In genomic region chr16:63842911-63843310, GRCm38 (mm10) we compare ENCODE assay signal across 19 mouse cellular contexts. TPM values are rescaled to one million over a fixed set of nuclear protein-coding genes. Genes with fewer than 3 reads are reported as not detected.
"Had no signal": no experiment of that assay in that cellular context is flagged by ENCODE, and none has a peak within 500 bp of the region (broad histone marks: within the 10 kb centered on the region; RNA-seq: fewer than 3 reads in every experiment).

No protein-coding gene starts in this region.

- DNase-seq: lung, adult 18-20 months; lung, embryonic 14.5 days; lung, postnatal 10 days; lung, postnatal 4 days; retina, postnatal 1 day; right cerebral cortex, adult 18-20 months; right cerebral cortex, postnatal 25 days; right cerebral cortex, postnatal 4 days; spleen, adult 18-20 months; thymus, adult 18-20 months; thymus, postnatal 14 days; thymus, postnatal 36 days had no signal

- H3K9ac ChIP-seq: lung, embryonic 14.5 days; midbrain, embryonic 13.5 days; midbrain, embryonic 15.5 days; neural tube, embryonic 13.5 days; neural tube, embryonic 15.5 days had no signal

- H3K27ac ChIP-seq: midbrain, embryonic 10.5 days; midbrain, embryonic 13.5 days; midbrain, embryonic 15.5 days; neural tube, embryonic 13.5 days; neural tube, embryonic 15.5 days had no signal

- H3K4me1 ChIP-seq: midbrain, embryonic 10.5 days; midbrain, embryonic 13.5 days; midbrain, embryonic 15.5 days; neural tube, embryonic 13.5 days; neural tube, embryonic 15.5 days had no signal

- H3K9me3 ChIP-seq: midbrain, embryonic 10.5 days; midbrain, embryonic 13.5 days; midbrain, embryonic 15.5 days; neural tube, embryonic 13.5 days; neural tube, embryonic 15.5 days had no signal

- H3K4me3 ChIP-seq: midbrain, embryonic 10.5 days; midbrain, embryonic 13.5 days; midbrain, embryonic 15.5 days; myocyte; neural tube, embryonic 13.5 days; neural tube, embryonic 15.5 days had no signal

- H3K27me3 ChIP-seq: midbrain, embryonic 13.5 days; midbrain, embryonic 15.5 days; neural tube, embryonic 13.5 days; neural tube, embryonic 15.5 days had no signal

- H3K4me2 ChIP-seq: lung, embryonic 14.5 days; midbrain, embryonic 13.5 days; midbrain, embryonic 15.5 days; neural tube, embryonic 13.5 days; neural tube, embryonic 15.5 days had no signal

- ATAC-seq: midbrain, embryonic 13.5 days; midbrain, embryonic 15.5 days had no signal

- H3K36me3 ChIP-seq: midbrain, embryonic 10.5 days; midbrain, embryonic 13.5 days; midbrain, embryonic 15.5 days; neural tube, embryonic 13.5 days; neural tube, embryonic 15.5 days had no signal

RNA-seq across cellular contexts. Expression of gene Epha3, which starts 21.1 kb away (rescaled TPM):
- total RNA-seq: megakaryocyte-erythroid progenitor cell, adult 5-6 weeks had no signal
